Mouse (Mus musculus): Measurements from ENCODE around the gene Mrgpre.

Gene Mrgpre

GRCm38 (mm10) chr7:143777375-143777774 lies 6.9 kb downstream of the Mrgpre start:
- DNase-seq (ENCODE audit: low spot score in 2 of 2): no peak

- no peak for DNase-seq (ENCODE audit: low spot score in 2 of 2)
Observed at GRCm38 (mm10) chr7:143776137-143776536, 8.2 kb downstream of the Mrgpre start.

GRCm38 (mm10) chr7:143769461-143769860 lies 14.8 kb downstream of the Mrgpre start:
- DNase-seq (ENCODE audit: low spot score in 2 of 2): no peak

GRCm38 (mm10) chr7:143768267-143768666 lies 16.0 kb downstream of the Mrgpre start:
- DNase-seq (ENCODE audit: low spot score in 2 of 2): no peak

- DNase-seq (ENCODE audit: low spot score in 2 of 2): no peak
Observed at GRCm38 (mm10) chr7:143766893-143767292, 17.4 kb downstream of the Mrgpre start, which contains the start of gene Mrgprg. Mrgprg (minus strand) TSS chr7:143766993.

GRCm38 (mm10) chr7:143764876-143765530 lies 19.3 kb downstream of the Mrgpre start:
- no peak for DNase-seq (ENCODE audit: low spot score in 2 of 2)

- DNase-seq (ENCODE audit: low spot score in 2 of 2): no peak
Observed at GRCm38 (mm10) chr7:143763794-143764193, 20.5 kb downstream of the Mrgpre start.

- DNase-seq (ENCODE audit: low spot score in 2 of 2): no peak
Observed at GRCm38 (mm10) chr7:143758956-143759355, 25.3 kb downstream of the Mrgpre start.

GRCm38 (mm10) chr7:143757696-143758095 lies 26.6 kb downstream of the Mrgpre start:
- no peak for DNase-seq (ENCODE audit: low spot score in 2 of 2)

- DNase-seq (ENCODE audit: low spot score in 2 of 2): peak; percentile 28 to 75
Observed at GRCm38 (mm10) chr7:143757027-143757390, 27.3 kb downstream of the Mrgpre start.

- no peak for DNase-seq (ENCODE audit: low spot score in 2 of 2)
Observed at GRCm38 (mm10) chr7:143756125-143757026, 27.9 kb downstream of the Mrgpre start, which contains the start of gene Osbpl5. Osbpl5 (minus strand) TSS chr7:143756985.

GRCm38 (mm10) chr7:143755357-143756124 lies 28.8 kb downstream of the Mrgpre start:
- DNase-seq (ENCODE audit: low spot score in 2 of 2): no peak

- DNase-seq (ENCODE audit: low spot score in 2 of 2): peak; percentile 22 to 75
Observed at GRCm38 (mm10) chr7:143753990-143754715, 30.1 kb downstream of the Mrgpre start.

GRCm38 (mm10) chr7:143752606-143753005 lies 31.7 kb downstream of the Mrgpre start:
- no peak for DNase-seq (ENCODE audit: low spot score in 2 of 2)

- no peak for DNase-seq (ENCODE audit: low spot score in 2 of 2)
Observed at GRCm38 (mm10) chr7:143752056-143752455, 32.2 kb downstream of the Mrgpre start.

GRCm38 (mm10) chr7:143751380-143751779 lies 32.9 kb downstream of the Mrgpre start:
- no peak for DNase-seq (ENCODE audit: low spot score in 2 of 2)

- no peak for DNase-seq (ENCODE audit: low spot score in 2 of 2)
Observed at GRCm38 (mm10) chr7:143749045-143749444, 35.3 kb downstream of the Mrgpre start.

GRCm38 (mm10) chr7:143748041-143748868 lies 36.0 kb downstream of the Mrgpre start:
- peak; percentile 41 to 79 for DNase-seq (ENCODE audit: low spot score in 2 of 2)

- DNase-seq (ENCODE audit: low spot score in 2 of 2): no peak
Observed at GRCm38 (mm10) chr7:143740653-143741052, 43.6 kb downstream of the Mrgpre start.
